24 mouse cellular contexts compared by ENCODE assay signal in the genomic region with DNA sequence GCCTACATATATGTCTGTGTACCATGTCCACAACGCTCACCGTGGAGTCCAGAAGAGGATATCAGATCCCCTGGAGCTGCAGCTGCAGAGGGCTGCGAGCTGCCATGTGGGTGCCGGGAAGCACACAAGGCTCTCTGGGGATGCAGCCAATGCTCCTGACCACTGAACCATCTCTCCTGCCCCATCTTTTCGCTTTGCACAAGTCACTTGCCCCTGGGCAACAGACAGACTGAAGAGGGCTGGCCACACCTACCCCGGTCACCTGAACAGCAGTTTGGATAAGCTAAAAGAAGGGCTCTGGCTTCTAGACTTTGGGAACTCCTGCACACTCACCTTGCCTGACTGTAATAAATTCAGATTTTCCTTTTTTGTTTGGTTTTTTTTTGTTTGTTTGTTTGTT. TPM values are rescaled to one million over a fixed set of nuclear protein-coding genes. Genes with fewer than 3 reads are reported as not detected.
DNase-seq lines count a peak whose midpoint lies in the region; ATAC-seq lines count a peak whose summit lies in the region.
"Had no signal": no experiment of that assay in that cellular context is flagged by ENCODE, and none has a peak within 500 bp of the region (broad histone marks: within the 10 kb centered on the region; RNA-seq: fewer than 3 reads in every experiment).

No protein-coding gene starts in this region.

- H3K4me2 ChIP-seq in kidney, embryonic 14.5 days (replicated peaks; ENCODE audit: low read depth, low read length): no peak overlapping the region
- H3K4me2 ChIP-seq: embryonic facial prominence, embryonic 12.5 days; forebrain, embryonic 13.5 days; forebrain, embryonic 15.5 days had no signal

- no peak for ATAC-seq in kidney, embryonic 14.5 days (ENCODE audit: low FRiP score, low TSS enrichment)
- ATAC-seq: activated CD4-positive, CD25-positive, alpha-beta regulatory T cell, adult 4 months; CD4-positive, CD25-positive, alpha-beta regulatory T cell, adult 4 months; forebrain, embryonic 13.5 days; forebrain, embryonic 15.5 days; Patski had no signal

- H3K36me3 ChIP-seq in kidney, embryonic 14.5 days (ENCODE audit: control insufficient read depth, insufficient read depth, low read length): peaks cover 8% of the 10 kb centered on the region
- H3K36me3 ChIP-seq: G1E had no signal

- no peaks in the 10 kb centered on the region for H3K9me3 ChIP-seq in kidney, embryonic 14.5 days (ENCODE audit: control insufficient read depth, low read length)
- H3K9me3 ChIP-seq: embryonic facial prominence, embryonic 10.5 days; embryonic facial prominence, embryonic 12.5 days; forebrain, embryonic 13.5 days; forebrain, embryonic 15.5 days; G1E had no signal

- no peak overlapping the region for H3K27ac ChIP-seq in kidney, embryonic 14.5 days (ENCODE audit: low read depth, low read length)
- H3K27ac ChIP-seq: embryonic facial prominence, embryonic 10.5 days; embryonic facial prominence, embryonic 12.5 days; forebrain, embryonic 13.5 days; forebrain, embryonic 15.5 days had no signal

- WGBS in kidney, embryonic 14.5 days: 93% methylated on average over 6 of the region's 6 CpGs

- no peak overlapping the region for H3K4me3 ChIP-seq in kidney, embryonic 14.5 days (ENCODE audit: low read length)
- H3K4me3 ChIP-seq: embryonic facial prominence, embryonic 10.5 days; embryonic facial prominence, embryonic 12.5 days; forebrain, embryonic 13.5 days; forebrain, embryonic 15.5 days had no signal

- peak; percentile 62 for DNase-seq in kidney, adult 11 months
- DNase-seq in kidney, adult 8-10 months: peak; percentile 56 to 61
- no peak for DNase-seq in kidney, postnatal 4 days
- peak; percentile 49 to 76 for DNase-seq in kidney, postnatal 25 days
- no peak for DNase-seq in kidney, postnatal 10 days
- DNase-seq: adrenal gland, adult 8-10 months; adrenal gland, postnatal 14 days; adrenal gland, postnatal 36 days; B cell, adult 2 months; cerebellum, adult 11-12 months; cerebellum, adult 2 months; cerebellum, adult 9-10 months; cerebellum, postnatal 10 days; cerebellum, postnatal 25 days had no signal

- H3K9ac ChIP-seq in kidney, embryonic 14.5 days (ENCODE audit: low read depth, low read length): no peak overlapping the region
- H3K9ac ChIP-seq: embryonic facial prominence, embryonic 12.5 days; forebrain, embryonic 13.5 days; forebrain, embryonic 15.5 days had no signal

- H3K4me1 ChIP-seq in kidney, embryonic 14.5 days (ENCODE audit: control insufficient read depth, insufficient read depth, low read length): peaks cover 8% of the 10 kb centered on the region

- no peaks in the 10 kb centered on the region for H3K27me3 ChIP-seq in kidney, embryonic 14.5 days (ENCODE audit: control insufficient read depth, insufficient read depth, low read length)
- H3K27me3 ChIP-seq: CH12.LX; embryonic facial prominence, embryonic 12.5 days; forebrain, embryonic 13.5 days; forebrain, embryonic 15.5 days; Patski had no signal

RNA-seq across cellular contexts. Expression of a gene that starts 18.7 kb away (rescaled TPM):
- polyA plus RNA-seq in kidney, embryonic 14.5 days (2014; fragmentation: Nextera tagmentation; extraction: Ambion mirVana): 239 and 329 TPM in 2 replicates

RNA-seq across cellular contexts. Expression of a gene that starts 40.4 kb away (rescaled TPM):
- 13.3 and 13.8 TPM in 2 replicates for polyA plus RNA-seq in kidney, embryonic 14.5 days (2014; fragmentation: Nextera tagmentation; extraction: Ambion mirVana)

RNA-seq across cellular contexts. Expression of a gene that starts 43.5 kb away (rescaled TPM):
- 6.4 and 13.0 TPM in 2 replicates for polyA plus RNA-seq in kidney, embryonic 14.5 days (2014; fragmentation: Nextera tagmentation; extraction: Ambion mirVana)

Comparison
In these comparisons a context has a peak if more than half of its experiments do, and no peak if none do; other contexts are left out.
1. DNase-seq: peak in kidney, adult 11 months (single experiment), kidney, adult 8-10 months (2 of 2) and kidney, postnatal 25 days (2 of 2); none in kidney, postnatal 4 days (0 of 2) and kidney, postnatal 10 days (single experiment).